Mouse (Mus musculus) intestine, embryonic 16.5 days (tissue): ENCODE measurements around the gene Dennd4c. TPM values are rescaled to one million over a fixed set of nuclear protein-coding genes. Genes with fewer than 3 reads are reported as not detected.

Source experiments
- ATAC-seq: fragments of 200-750 bp; cut with Nextera tagmentation; 2 replicates; pipeline ENCODE4 v1.8.0; 2017; ENCODE audit warnings: moderate TSS enrichment, moderate library complexity
- H3K27ac ChIP-seq: fragments of 300-500 bp; sonication (generic); 2 replicates; pipeline ENCODE4 v1.5.1; 2014; ENCODE audit warnings: mild to moderate bottlenecking, low read length
- H3K27me3 ChIP-seq: fragments of 300-500 bp; sonication (generic); replicated peaks from 2 replicates; pipeline ENCODE4 v1.6.1; 2014; ENCODE audit warnings: low read length, control low read depth, mixed read lengths; ENCODE audit not compliant: control insufficient read depth, insufficient read depth
- H3K36me3 ChIP-seq: fragments of 300-500 bp; sonication (generic); 2 replicates; pipeline ENCODE4 v1.6.1; 2014; ENCODE audit warnings: low read length, control low read depth; ENCODE audit not compliant: control insufficient read depth, insufficient read depth
- H3K4me1 ChIP-seq: fragments of 300-500 bp; sonication (generic); 2 replicates; pipeline ENCODE4 v1.6.1; 2014; ENCODE audit warnings: low read length, control low read depth, mixed read lengths; ENCODE audit not compliant: control insufficient read depth, insufficient read depth
- H3K4me2 ChIP-seq: fragments of 300-500 bp; sonication (generic); 2 replicates; pipeline ENCODE4 v1.6.1; 2014; ENCODE audit warnings: low read depth, low read length, control low read depth
- H3K4me3 ChIP-seq: fragments of 300-500 bp; sonication (generic); 2 replicates; pipeline ENCODE4 v1.5.1; 2014; ENCODE audit warnings: mild to moderate bottlenecking, low read length
- H3K9ac ChIP-seq: fragments of 300-500 bp; sonication (generic); 2 replicates; pipeline ENCODE4 v1.6.1; 2014; ENCODE audit warnings: low read depth, low read length
- H3K9me3 ChIP-seq: fragments of 300-500 bp; sonication (generic); 2 replicates; pipeline ENCODE4 v1.6.1; 2016; ENCODE audit warnings: low read length, control low read depth; ENCODE audit not compliant: control insufficient read depth
- WGBS: fragments of 180-500 bp; shearing (Covaris S2); extraction: QIAGEN DNeasy Blood & Tissue Kit; methylation state at CpG from one replicate; pipeline ENCODE4 v1.1.7; 2014; 5-methylcytosine and 5-hydroxymethylcytosine counted together
- polyA plus RNA-seq: library from polyadenylated mRNA; unstranded; fragments of >200 nt; fragmentation: Nextera tagmentation; extraction: Ambion mirVana; gene quantifications from 2 replicates; pipeline ENCODE4 v1.2.1, GENCODE M21; 2015

Dennd4c gene
- polyA plus RNA-seq, 1 experiment from 2014 or later, result 2.9 TPM

GRCm38 (mm10) chr4:86887879-86888278 lies 139.5 kb downstream of the Dennd4c start:
- ATAC-seq, result no peak
- H3K4me2 ChIP-seq, result no peak overlapping the region
- 72% methylated on average over 5 of the region's 5 CpGs for WGBS
- H3K4me1 ChIP-seq, result 0 out of 2 replicates have a peak, but pooled peaks cover 3% of the 10 kb centered on the region
- H3K4me3 ChIP-seq, result no peak overlapping the region
- H3K9ac ChIP-seq, result no peak overlapping the region
- no peaks in the 10 kb centered on the region for H3K9me3 ChIP-seq
- H3K36me3 ChIP-seq, result no peaks in the 10 kb centered on the region
- H3K27me3 ChIP-seq, result no peaks in the 10 kb centered on the region
- H3K27ac ChIP-seq, result no peak overlapping the region

- no peak for ATAC-seq
- Histone ChIP-seq H3K27ac (no peak overlapping the region), H3K4me1 (no peaks in the 10 kb centered on the region), H3K27me3 (no peaks in the 10 kb centered on the region), H3K9ac (no peak overlapping the region), H3K9me3 (no peaks in the 10 kb centered on the region), H3K4me2 (no peak overlapping the region), H3K4me3 (no peak overlapping the region), H3K36me3 (no peaks in the 10 kb centered on the region)
- 74% methylated on average over 7 of the region's 7 CpGs for WGBS
Measured at GRCm38 (mm10) chr4:86897411-86897810, 149.1 kb downstream of the Dennd4c start.

- Histone ChIP-seq H3K36me3 (no peaks in the 10 kb centered on the region), H3K4me2 (no peak overlapping the region), H3K27ac (peak overlapping the region; percentile 21; the same call in 1 of the 2 replicates), H3K4me3 (no peak overlapping the region), H3K9ac (no peak overlapping the region), H3K9me3 (no peaks in the 10 kb centered on the region), H3K27me3 (no peaks in the 10 kb centered on the region), H3K4me1 (no peaks in the 10 kb centered on the region)
- 34% methylated on average over 14 of the region's 14 CpGs for WGBS
- ATAC-seq, result peak; percentile 79
Measured at GRCm38 (mm10) chr4:86898791-86899474, 150.6 kb downstream of the Dennd4c start.

Other genes starting within 250 kb of the Dennd4c start
- gene Saxo1, start 190.2 kb upstream of the Dennd4c start, polyA plus RNA-seq, result 0.07 TPM in 1 of 2 replicates, not detected in the other
- 78.3 and 81.4 TPM in 2 replicates for gene Rraga, start 172.9 kb upstream of the Dennd4c start, polyA plus RNA-seq
- gene Haus6, start 136.5 kb upstream of the Dennd4c start, polyA plus RNA-seq, result 9.2 and 10.1 TPM in 2 replicates
- gene Plin2, start 78.5 kb upstream of the Dennd4c start, polyA plus RNA-seq, result 248 and 316 TPM in 2 replicates
- gene Rps6, start 108.9 kb downstream of the Dennd4c start, polyA plus RNA-seq, result 622 and 672 TPM in 2 replicates
- gene Acer2, start 125.8 kb downstream of the Dennd4c start, polyA plus RNA-seq, result 17.7 and 20.6 TPM in 2 replicates